Mouse (Mus musculus): ENCODE measurements around the gene Psmd10. TPM values are rescaled to one million over a fixed set of nuclear protein-coding genes. Genes with fewer than 3 reads are reported as not detected.
A peak's percentile ranks its signal among the peaks of the same experiment; 100 is the strongest.

The Psmd10 gene
- polyA plus RNA-seq (2015; fragmentation: Nextera tagmentation; extraction: Ambion mirVana), result 46.0 and 46.2 TPM in 2 replicates

DNA sequence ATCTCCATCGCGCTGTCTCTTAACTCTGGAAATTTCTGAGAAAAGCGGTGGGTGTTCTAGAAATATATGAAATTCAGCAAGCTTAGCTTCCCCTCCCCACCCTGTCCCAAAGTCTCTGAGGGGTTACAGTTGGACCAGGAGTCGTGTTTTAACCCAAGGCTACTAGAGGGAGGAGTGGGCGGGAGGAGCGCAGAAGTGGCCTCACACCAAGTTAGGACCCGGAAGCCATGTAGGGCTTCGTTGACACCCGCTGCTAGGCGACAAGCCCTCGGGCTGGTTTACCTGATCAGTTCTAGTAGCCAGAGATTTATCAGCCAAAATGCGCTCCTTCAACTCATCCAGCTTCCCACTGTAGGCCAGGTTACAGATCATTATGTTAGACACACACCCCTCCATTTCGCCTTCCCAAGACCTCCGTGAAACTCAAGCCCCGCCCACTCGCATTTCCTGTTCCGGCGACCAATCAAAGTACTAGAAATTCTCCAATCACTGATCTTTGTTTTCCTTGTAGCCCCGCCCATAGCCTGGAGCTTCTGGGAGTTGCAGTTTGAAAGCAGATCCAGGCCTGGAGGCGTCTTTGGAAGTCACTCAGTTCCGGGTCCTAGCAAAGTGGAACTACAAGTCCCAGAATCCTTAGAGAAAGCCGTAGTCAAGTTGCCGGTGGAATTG lies at the start of gene Psmd10, which contains the start of gene Atg4a:
TSS of gene Psmd10 (minus strand) at position 457 of the 669 bp plus-strand sequence.
TSS of gene Atg4a (plus strand) at position 636 of the 669 bp plus-strand sequence.
- Histone ChIP-seq H3K9ac (peak within 1 kb of the TSS; percentile 47), H3K4me1 (replicated peaks) (no peaks in the 10 kb centered on the region), H3K9me3 (no peaks in the 10 kb centered on the region), H3K27ac (no peak within 1 kb of the TSS), H3K27me3 (replicated peaks) (no peaks in the 10 kb centered on the region), H3K4me2 (replicated peaks) (peak within 1 kb of the TSS; percentile 60), H3K36me3 (no peaks in the 10 kb centered on the region), H3K4me3 (replicated peaks) (peak within 1 kb of the TSS; percentile 47)
- WGBS, result 18% methylated on average over 23 of the region's 23 CpGs
- ATAC-seq, result peak; percentile 99

- no peak overlapping the region for H3K9ac ChIP-seq
- no peak for ATAC-seq
- no peak overlapping the region for H3K4me2 ChIP-seq (replicated peaks)
- H3K4me1 ChIP-seq (replicated peaks), result no peaks in the 10 kb centered on the region
- H3K27me3 ChIP-seq (replicated peaks), result 0 out of 2 replicates have a peak, but pooled peaks cover 3% of the 10 kb centered on the region
- no peak overlapping the region for H3K27ac ChIP-seq
- H3K9me3 ChIP-seq, result no peaks in the 10 kb centered on the region
- no peaks in the 10 kb centered on the region for H3K36me3 ChIP-seq
- no peak overlapping the region for H3K4me3 ChIP-seq (replicated peaks)
Observed at GRCm38 (mm10) chrX:140998885-140999284, 42.4 kb upstream of the Psmd10 start.

DNA sequence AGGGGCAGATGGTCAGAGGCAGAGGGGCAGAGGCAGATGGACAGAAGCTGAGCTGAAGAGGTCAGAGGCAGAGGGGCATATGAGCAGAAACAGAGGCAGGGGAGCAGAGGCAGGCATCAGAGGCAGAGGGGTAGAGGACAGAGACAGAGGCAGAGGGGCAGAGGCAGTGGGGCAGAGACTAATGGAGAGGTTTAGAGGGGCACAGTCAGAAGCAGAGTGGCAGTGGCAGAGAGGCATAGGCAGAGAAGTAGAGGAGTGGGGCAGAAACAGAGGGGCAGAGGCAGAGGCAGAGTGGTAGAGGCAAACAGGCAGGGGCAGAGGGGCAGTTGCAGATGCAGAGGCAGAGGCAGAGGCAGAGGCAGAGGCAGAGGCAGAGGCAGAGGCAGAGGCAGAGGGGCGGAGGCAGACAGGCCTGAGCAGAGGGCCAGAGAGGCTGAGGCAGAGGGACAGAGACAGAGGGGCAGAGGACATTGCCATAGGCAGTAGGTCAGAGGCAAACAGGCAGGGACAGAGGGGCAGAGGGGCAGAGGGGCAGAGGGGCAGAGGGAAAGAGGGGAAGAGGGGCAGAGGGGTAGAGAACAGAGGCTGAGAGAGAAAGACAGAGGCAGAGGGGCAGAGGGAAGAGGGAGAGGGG lies 41.5 kb upstream of the Psmd10 start:
- 0 out of 2 replicates have a peak, but pooled peaks cover 3% of the 10 kb centered on the region for H3K27me3 ChIP-seq (replicated peaks)
- no peak overlapping the region for H3K9ac ChIP-seq
- WGBS, result 71% methylated on average over 1 of the region's 1 CpGs
- H3K4me3 ChIP-seq (replicated peaks), result no peak overlapping the region
- no peaks in the 10 kb centered on the region for H3K4me1 ChIP-seq (replicated peaks)
- H3K4me2 ChIP-seq (replicated peaks), result no peak overlapping the region
- H3K9me3 ChIP-seq, result no peaks in the 10 kb centered on the region
- ATAC-seq, result no peak
- no peak overlapping the region for H3K27ac ChIP-seq
- no peaks in the 10 kb centered on the region for H3K36me3 ChIP-seq

DNA sequence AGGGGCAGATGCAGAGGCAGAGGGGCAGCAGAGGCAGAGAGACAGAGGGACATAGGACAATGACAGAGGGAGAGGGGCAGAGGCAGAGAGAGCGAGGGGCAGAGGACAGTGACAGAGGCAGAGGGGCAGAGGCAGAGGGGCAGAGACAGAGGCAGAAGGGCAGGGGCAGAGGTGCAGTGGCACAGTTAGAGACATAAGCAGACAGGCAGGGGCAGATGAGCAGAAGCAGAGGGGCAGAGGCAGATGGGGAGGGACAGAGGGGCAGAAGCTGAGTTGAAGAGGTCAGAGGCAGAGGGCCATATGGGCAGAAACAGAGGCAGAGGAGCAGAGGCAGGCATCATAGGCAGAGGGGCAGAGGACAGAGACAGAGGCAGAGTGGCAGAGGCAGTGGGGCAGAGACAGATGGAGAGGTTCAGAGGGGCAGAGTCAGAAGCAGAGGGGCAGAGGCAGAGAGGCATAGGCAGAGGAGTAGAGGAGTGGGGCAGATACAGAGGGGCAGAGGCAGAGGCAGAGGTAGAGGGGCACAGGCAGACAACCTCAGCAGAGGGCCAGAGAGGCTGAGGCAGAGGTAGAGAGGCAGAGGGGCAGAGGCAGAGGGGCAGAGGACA lies 40.5 kb upstream of the Psmd10 start:
- no peak overlapping the region for H3K9ac ChIP-seq
- H3K4me2 ChIP-seq (replicated peaks), result no peak overlapping the region
- no peaks in the 10 kb centered on the region for H3K9me3 ChIP-seq
- 0 out of 2 replicates have a peak, but pooled peaks cover 3% of the 10 kb centered on the region for H3K27me3 ChIP-seq (replicated peaks)
- no peak for ATAC-seq
- no peak overlapping the region for H3K4me3 ChIP-seq (replicated peaks)
- no peaks in the 10 kb centered on the region for H3K36me3 ChIP-seq
- WGBS, result 95% methylated on average over 1 of the region's 1 CpGs
- no peaks in the 10 kb centered on the region for H3K4me1 ChIP-seq (replicated peaks)
- H3K27ac ChIP-seq, result no peak overlapping the region

DNA sequence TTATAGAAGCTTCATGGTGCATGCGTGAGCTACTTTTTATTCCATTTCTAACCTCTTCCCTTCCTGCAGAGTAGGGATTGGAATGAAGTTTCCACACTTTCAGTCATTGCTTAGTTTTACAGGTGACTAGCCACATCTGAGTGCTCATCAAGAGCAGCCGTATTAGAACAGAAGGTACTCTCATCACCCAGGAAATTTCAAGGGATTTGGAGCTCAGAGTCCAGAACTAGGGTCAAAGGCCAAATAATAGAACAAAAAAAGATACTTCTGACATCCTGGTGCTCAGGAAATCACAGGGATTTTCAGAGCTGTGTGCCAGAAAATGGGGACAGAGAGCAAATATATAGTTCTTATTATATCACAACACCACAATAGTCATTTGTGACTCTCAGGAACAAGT lies 28.7 kb upstream of the Psmd10 start:
- 79% methylated on average over 2 of the region's 2 CpGs for WGBS

DNA sequence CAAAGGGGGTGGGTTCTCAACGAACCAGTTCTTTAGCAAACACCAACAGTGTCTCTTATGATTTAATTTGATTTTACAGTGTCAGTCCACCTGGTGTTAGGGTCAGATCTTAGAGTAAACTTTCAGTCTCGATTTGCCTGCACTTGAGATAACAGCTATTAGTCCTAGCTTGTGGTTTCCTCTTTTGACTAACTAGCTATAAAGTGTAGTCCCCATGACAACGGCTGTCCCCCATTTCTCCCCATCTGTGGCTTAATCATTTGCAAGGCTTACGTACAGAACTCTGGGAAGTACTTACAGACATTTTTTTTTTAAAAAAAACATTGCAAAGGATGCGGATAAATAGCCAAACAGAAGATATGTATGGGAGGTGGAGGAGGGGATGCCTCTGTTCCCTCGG lies 28.3 kb upstream of the Psmd10 start:
- no peaks in the 10 kb centered on the region for H3K4me1 ChIP-seq (replicated peaks)
- H3K9ac ChIP-seq, result no peak overlapping the region
- no peak overlapping the region for H3K27ac ChIP-seq
- H3K4me2 ChIP-seq (replicated peaks), result no peak overlapping the region
- ATAC-seq, result peak; percentile 58; the same call in 1 of the 2 replicates
- H3K27me3 ChIP-seq (replicated peaks), result no peaks in the 10 kb centered on the region
- H3K36me3 ChIP-seq, result no peaks in the 10 kb centered on the region
- WGBS, result 52% methylated on average over 6 of the region's 6 CpGs
- H3K4me3 ChIP-seq (replicated peaks), result no peak overlapping the region
- H3K9me3 ChIP-seq, result no peaks in the 10 kb centered on the region

More for the DNA sequence above, 28.7 kb upstream of the Psmd10 start:
- Histone ChIP-seq H3K27ac (no peak overlapping the region), H3K4me1 (replicated peaks) (no peaks in the 10 kb centered on the region), H3K27me3 (replicated peaks) (no peaks in the 10 kb centered on the region), H3K36me3 (no peaks in the 10 kb centered on the region), H3K9me3 (no peaks in the 10 kb centered on the region), H3K4me2 (replicated peaks) (no peak overlapping the region), H3K9ac (no peak overlapping the region), H3K4me3 (replicated peaks) (no peak overlapping the region)
- no peak for ATAC-seq

DNA sequence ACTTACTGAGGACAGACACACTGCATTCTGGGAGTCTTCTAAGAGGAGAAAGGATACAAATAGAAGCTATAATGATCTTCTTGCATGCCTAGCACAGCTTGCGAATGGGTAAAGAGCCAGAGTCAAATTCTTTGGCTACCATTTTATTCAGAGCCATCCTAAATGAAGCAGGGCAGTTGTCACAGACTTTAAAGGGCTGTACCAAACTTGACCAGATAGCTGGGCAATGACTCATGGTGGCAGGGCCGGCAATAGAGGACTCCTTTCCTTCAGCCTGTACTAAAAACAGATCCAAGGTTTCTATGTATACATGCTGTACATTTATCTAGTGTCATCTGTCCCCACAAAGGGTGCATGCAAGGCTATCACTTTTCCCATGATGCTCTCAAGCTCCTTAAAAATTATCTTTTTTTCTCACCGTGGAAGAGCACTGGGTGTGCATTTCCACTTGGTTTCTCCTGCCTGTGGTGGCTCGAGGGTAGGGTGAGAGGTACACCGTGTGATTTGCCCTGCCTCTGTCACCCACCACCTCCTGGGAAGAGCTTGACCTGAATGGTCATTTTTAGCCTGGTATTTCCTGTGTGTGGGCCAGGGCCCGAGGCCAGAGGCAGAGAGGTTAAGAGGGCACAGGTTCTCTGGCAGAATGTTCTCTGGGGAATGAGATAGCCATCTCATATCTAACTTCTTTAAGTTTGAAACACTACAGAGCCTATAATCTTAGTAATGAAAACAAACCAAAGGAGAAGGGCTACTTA lies 26.9 kb upstream of the Psmd10 start:
- H3K4me1 ChIP-seq (replicated peaks), result no peaks in the 10 kb centered on the region
- no peak overlapping the region for H3K9ac ChIP-seq
- H3K27ac ChIP-seq, result no peak overlapping the region
- ATAC-seq, result no peak
- H3K4me2 ChIP-seq (replicated peaks), result no peak overlapping the region
- H3K4me3 ChIP-seq (replicated peaks), result no peak overlapping the region
- no peaks in the 10 kb centered on the region for H3K36me3 ChIP-seq
- H3K27me3 ChIP-seq (replicated peaks), result no peaks in the 10 kb centered on the region
- 52% methylated on average over 6 of the region's 6 CpGs for WGBS
- H3K9me3 ChIP-seq, result no peaks in the 10 kb centered on the region

DNA sequence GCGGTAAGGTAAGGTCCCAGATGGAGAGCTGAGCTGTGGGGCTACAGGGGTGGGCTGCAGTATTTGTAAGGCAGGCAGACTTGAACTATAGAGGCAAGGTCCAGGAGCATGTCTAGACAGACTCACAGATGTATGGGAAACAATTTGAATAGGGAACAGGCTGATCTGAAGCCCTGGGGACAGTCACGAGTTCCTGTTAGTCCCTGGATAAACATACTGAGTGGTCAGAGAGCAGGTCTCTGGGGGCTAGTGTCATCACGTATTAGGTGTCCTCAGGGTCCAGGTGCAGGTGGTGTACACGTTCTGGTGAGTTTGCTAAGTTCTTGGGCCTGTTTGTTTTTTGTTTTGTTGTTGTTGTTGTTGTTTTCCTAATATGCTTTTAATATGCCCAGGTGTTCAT lies 23.6 kb upstream of the Psmd10 start:
- Histone ChIP-seq H3K4me3 (replicated peaks) (no peak overlapping the region), H3K9ac (no peak overlapping the region), H3K4me1 (replicated peaks) (no peaks in the 10 kb centered on the region), H3K4me2 (replicated peaks) (no peak overlapping the region), H3K27me3 (replicated peaks) (no peaks in the 10 kb centered on the region), H3K9me3 (no peaks in the 10 kb centered on the region), H3K27ac (no peak overlapping the region), H3K36me3 (no peaks in the 10 kb centered on the region)
- WGBS, result 66% methylated on average over 4 of the region's 4 CpGs
- ATAC-seq, result no peak

DNA sequence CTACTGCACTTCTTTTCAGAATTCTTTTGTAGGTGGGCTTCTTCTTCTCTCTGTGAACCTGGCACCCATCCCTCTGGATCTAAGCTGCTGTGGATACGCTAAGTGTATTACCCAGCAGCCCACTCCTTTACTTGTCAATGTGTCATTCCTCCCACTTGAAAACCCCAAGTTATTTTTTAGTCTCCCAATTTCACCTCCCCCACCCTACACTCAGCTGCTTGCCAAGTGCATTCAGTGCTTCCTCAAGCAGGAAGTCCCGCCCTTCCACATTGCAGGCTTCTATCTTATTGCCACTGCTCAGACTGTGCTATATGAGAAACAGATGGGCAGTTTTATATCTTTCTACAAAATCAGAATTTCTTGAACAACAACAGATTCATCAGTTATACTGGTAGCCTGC lies 23.0 kb upstream of the Psmd10 start:
- Histone ChIP-seq H3K27ac (no peak overlapping the region), H3K9me3 (no peaks in the 10 kb centered on the region), H3K4me1 (replicated peaks) (no peaks in the 10 kb centered on the region), H3K27me3 (replicated peaks) (no peaks in the 10 kb centered on the region), H3K9ac (no peak overlapping the region), H3K36me3 (no peaks in the 10 kb centered on the region), H3K4me3 (replicated peaks) (no peak overlapping the region), H3K4me2 (replicated peaks) (no peak overlapping the region)
- WGBS, result 71% methylated on average over 2 of the region's 2 CpGs
- ATAC-seq, result no peak

DNA sequence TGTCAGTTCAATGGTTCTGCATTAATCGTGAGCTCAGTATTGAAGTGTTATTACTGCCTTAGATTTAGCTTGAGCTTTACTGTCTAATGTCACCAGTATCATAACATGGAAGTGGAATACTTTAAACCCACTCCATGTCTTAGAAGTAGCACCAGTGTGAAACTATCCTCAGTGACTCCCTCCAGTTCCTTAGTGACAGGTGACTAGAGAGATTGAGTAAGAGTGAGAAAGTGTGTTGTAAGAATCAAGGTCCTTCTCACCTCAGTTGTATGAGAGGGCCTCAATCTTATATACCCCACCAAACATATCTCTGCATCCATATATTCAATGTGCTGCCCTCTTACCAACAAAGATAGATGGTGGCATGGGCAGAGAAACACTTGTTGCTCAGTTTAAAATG lies 22.4 kb upstream of the Psmd10 start:
- Histone ChIP-seq H3K9ac (no peak overlapping the region), H3K4me3 (replicated peaks) (no peak overlapping the region), H3K4me2 (replicated peaks) (no peak overlapping the region), H3K9me3 (no peaks in the 10 kb centered on the region), H3K36me3 (no peaks in the 10 kb centered on the region), H3K27ac (no peak overlapping the region), H3K27me3 (replicated peaks) (no peaks in the 10 kb centered on the region), H3K4me1 (replicated peaks) (no peaks in the 10 kb centered on the region)
- no peak for ATAC-seq
- WGBS, result 97% methylated on average over 1 of the region's 1 CpGs

GRCm38 (mm10) chrX:140956959-140957358 lies 431 bp upstream of the Psmd10 start:
- Histone ChIP-seq H3K4me3 (replicated peaks) (peak overlapping the region; percentile 47), H3K9me3 (no peaks in the 10 kb centered on the region), H3K9ac (no peak overlapping the region), H3K4me2 (replicated peaks) (peak overlapping the region; percentile 60), H3K27me3 (replicated peaks) (no peaks in the 10 kb centered on the region), H3K4me1 (replicated peaks) (no peaks in the 10 kb centered on the region), H3K36me3 (no peaks in the 10 kb centered on the region), H3K27ac (no peak overlapping the region)
- no peak for ATAC-seq
- WGBS, result 28% methylated on average over 5 of the region's 5 CpGs

- Histone ChIP-seq H3K4me1 (replicated peaks) (no peaks in the 10 kb centered on the region), H3K9ac (no peak overlapping the region), H3K27me3 (replicated peaks) (no peaks in the 10 kb centered on the region), H3K4me3 (replicated peaks) (no peak overlapping the region), H3K36me3 (no peaks in the 10 kb centered on the region), H3K4me2 (replicated peaks) (no peak overlapping the region), H3K9me3 (no peaks in the 10 kb centered on the region), H3K27ac (no peak overlapping the region)
- 84% methylated on average over 4 of the region's 4 CpGs for WGBS
- no peak for ATAC-seq
Observed at GRCm38 (mm10) chrX:140953618-140954017, 2.9 kb downstream of the Psmd10 start.
